In the genomic region with DNA sequence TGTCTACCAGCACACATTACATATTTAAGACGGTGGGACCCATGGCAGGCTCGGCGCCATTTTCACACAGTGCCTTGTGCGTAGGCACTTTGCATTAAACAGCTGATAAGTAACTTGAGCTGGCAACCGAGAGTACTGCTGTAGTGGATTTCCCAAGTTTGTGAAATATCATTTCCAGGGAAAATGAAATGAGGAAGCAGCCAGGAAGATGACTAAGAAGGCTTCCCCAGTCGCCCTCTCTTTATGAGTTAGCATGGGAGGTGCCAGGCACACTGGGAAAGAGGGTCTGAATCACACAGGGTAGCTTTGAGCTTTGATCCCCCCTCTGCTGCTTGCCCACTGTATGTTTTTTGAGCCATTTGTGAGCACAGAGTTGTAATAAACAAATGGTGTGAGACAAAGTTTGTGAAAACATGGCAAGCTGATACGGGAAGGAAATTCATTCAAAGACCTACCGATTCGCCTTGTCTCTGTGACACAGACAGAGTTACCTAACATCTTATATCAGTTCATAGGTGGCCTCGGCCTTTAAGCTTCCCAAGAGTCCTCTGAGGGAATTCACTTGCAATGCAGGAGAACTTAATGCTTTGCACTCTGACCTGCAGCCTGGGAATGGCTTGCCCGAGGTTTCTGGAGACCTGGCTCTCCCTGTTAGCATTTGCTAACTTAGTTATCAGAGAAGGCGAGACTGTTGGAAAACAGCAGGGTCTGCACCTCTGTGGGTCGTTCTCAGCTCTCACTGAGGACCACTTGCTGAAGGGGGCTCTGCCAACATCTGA, we compare ENCODE assay signal across 14 mouse cellular contexts.
DNase-seq lines count a peak whose midpoint lies in the region; ATAC-seq and TF ChIP-seq lines count a peak whose summit lies in the region.
"Had no signal": no experiment of that assay in that cellular context is flagged by ENCODE, and none has a peak within 500 bp of the region (broad histone marks: within the 10 kb centered on the region; RNA-seq: fewer than 3 reads in every experiment).

No protein-coding gene starts in this region.

- DNase-seq in gastrocnemius, adult 2 months, result no peak
- no peak for DNase-seq in gastrocnemius, postnatal 36 days
- DNase-seq in kidney, adult 11 months, result no peak
- DNase-seq in embryo, embryonic 9.5 days (ENCODE audit: extremely low spot score), result no peak
- no peak for DNase-seq in cerebellum, postnatal 14 days
- DNase-seq: adrenal gland, postnatal 25 days; cerebellum, adult 9-10 months; gastrocnemius, postnatal 14 days; kidney, adult 18-20 months had no signal

- no peak for ATAC-seq in kidney, embryonic 16.5 days (ENCODE audit: low FRiP score, low TSS enrichment)
- ATAC-seq in intestine, postnatal 0 days, result peak; percentile 54
- ATAC-seq: CD4-positive, CD25-positive, alpha-beta regulatory T cell, adult 4 months had no signal

- intact Hi-C loops in gastrocnemius, adult 2 months (cut with DNase I), result no loop called here
- intact Hi-C loops in gastrocnemius, postnatal 36 days (cut with DNase I), result no loop called here

- WGBS in kidney, embryonic 16.5 days, result 68% methylated on average over 13 of the region's 13 CpGs
- WGBS in intestine, postnatal 0 days, result 52% methylated on average over 13 of the region's 13 CpGs

- peak overlapping the region; percentile 1; the same call in 1 of the 2 replicates for H3K4me3 ChIP-seq in gastrocnemius, adult 2 months
- H3K4me3 ChIP-seq in kidney, embryonic 16.5 days (ENCODE audit: low read length), result no peak overlapping the region
- H3K4me3 ChIP-seq in bone marrow macrophage, adult 2 months (ENCODE audit: insufficient read depth, low read length), result no peak overlapping the region
- no peak overlapping the region for H3K4me3 ChIP-seq in intestine, postnatal 0 days (ENCODE audit: low read depth, low read length)
- H3K4me3 ChIP-seq: embryonic facial prominence, embryonic 13.5 days had no signal

- H3K27ac ChIP-seq in gastrocnemius, adult 2 months, result peak overlapping the region; percentile 62
- peak overlapping the region; percentile 26; the same call in 1 of the 2 replicates for H3K27ac ChIP-seq in kidney, embryonic 16.5 days (ENCODE audit: low read length)
- peak overlapping the region; percentile 25 for H3K27ac ChIP-seq in bone marrow macrophage, adult 2 months (ENCODE audit: insufficient read depth, low read depth, low read length)
- H3K27ac ChIP-seq in intestine, postnatal 0 days (ENCODE audit: low read depth, low read length), result peak overlapping the region; percentile 70; the same call in 1 of the 2 replicates
- H3K27ac ChIP-seq: embryonic facial prominence, embryonic 13.5 days had no signal

- no peak overlapping the region for H3K4me2 ChIP-seq in kidney, embryonic 16.5 days (replicated peaks; ENCODE audit: low read depth, low read length)
- no peak overlapping the region for H3K4me2 ChIP-seq in intestine, postnatal 0 days (replicated peaks; ENCODE audit: low read depth)
- H3K4me2 ChIP-seq: embryonic facial prominence, embryonic 13.5 days had no signal

- no peaks in the 10 kb centered on the region for H3K27me3 ChIP-seq in kidney, embryonic 16.5 days (ENCODE audit: insufficient read depth, low read length)
- no peaks in the 10 kb centered on the region for H3K27me3 ChIP-seq in intestine, postnatal 0 days (replicated peaks; ENCODE audit: control insufficient read depth, insufficient read depth, low read length)

- no peak for TF ChIP-seq POLR2A in bone marrow macrophage, adult 2 months (IDR thresholded peaks at IDR 0.05; ENCODE audit: borderline replicate concordance, low read depth, low read length)

- H3K9ac ChIP-seq in kidney, embryonic 16.5 days (replicated peaks; ENCODE audit: low read length), result no peak overlapping the region
- no peak overlapping the region for H3K9ac ChIP-seq in intestine, postnatal 0 days (ENCODE audit: low read depth, low read length)
- H3K9ac ChIP-seq: embryonic facial prominence, embryonic 13.5 days had no signal

- no peak for TF ChIP-seq CTCF in gastrocnemius, adult 2 months (IDR thresholded peaks at IDR 0.05)
- TF ChIP-seq CTCF in bone marrow macrophage, adult 2 months (IDR thresholded peaks at IDR 0.05; ENCODE audit: low read depth, low read length), result no peak
- no peak for TF ChIP-seq CTCF in intestine, postnatal 0 days (IDR thresholded peaks at IDR 0.05; ENCODE audit: low read depth)

- H3K4me1 ChIP-seq in kidney, embryonic 16.5 days (ENCODE audit: insufficient read depth, low read length), result peaks cover 50% of the 10 kb centered on the region
- H3K4me1 ChIP-seq in bone marrow macrophage, adult 2 months (ENCODE audit: control insufficient read depth, insufficient read depth, low read length), result peaks cover 43% of the 10 kb centered on the region
- no peaks in the 10 kb centered on the region; the same call in 1 of the 2 replicates for H3K4me1 ChIP-seq in intestine, postnatal 0 days (replicated peaks; ENCODE audit: control insufficient read depth, insufficient read depth, low read length)

- peaks cover 1% of the 10 kb centered on the region; the same call in 1 of the 2 replicates for H3K36me3 ChIP-seq in kidney, embryonic 16.5 days (ENCODE audit: insufficient read depth, low read length)
- peaks cover 7% of the 10 kb centered on the region; the same call in 1 of the 2 replicates for H3K36me3 ChIP-seq in intestine, postnatal 0 days (ENCODE audit: control insufficient read depth, insufficient read depth)
- H3K36me3 ChIP-seq: embryonic facial prominence, embryonic 13.5 days had no signal

- H3K9me3 ChIP-seq in kidney, embryonic 16.5 days (ENCODE audit: low read length), result no peaks in the 10 kb centered on the region
- no peaks in the 10 kb centered on the region for H3K9me3 ChIP-seq in intestine, postnatal 0 days (ENCODE audit: control insufficient read depth)
- H3K9me3 ChIP-seq: embryonic facial prominence, embryonic 13.5 days had no signal
